Mouse (Mus musculus) B cell, adult 2 months (primary cell): ENCODE data around the gene Atp11b.

Experiments used
- DNase-seq, 2 experiments: peaks; one replicate each; pipeline ENCODE4 v3.0.0; 2022

Gene Atp11b

DNA sequence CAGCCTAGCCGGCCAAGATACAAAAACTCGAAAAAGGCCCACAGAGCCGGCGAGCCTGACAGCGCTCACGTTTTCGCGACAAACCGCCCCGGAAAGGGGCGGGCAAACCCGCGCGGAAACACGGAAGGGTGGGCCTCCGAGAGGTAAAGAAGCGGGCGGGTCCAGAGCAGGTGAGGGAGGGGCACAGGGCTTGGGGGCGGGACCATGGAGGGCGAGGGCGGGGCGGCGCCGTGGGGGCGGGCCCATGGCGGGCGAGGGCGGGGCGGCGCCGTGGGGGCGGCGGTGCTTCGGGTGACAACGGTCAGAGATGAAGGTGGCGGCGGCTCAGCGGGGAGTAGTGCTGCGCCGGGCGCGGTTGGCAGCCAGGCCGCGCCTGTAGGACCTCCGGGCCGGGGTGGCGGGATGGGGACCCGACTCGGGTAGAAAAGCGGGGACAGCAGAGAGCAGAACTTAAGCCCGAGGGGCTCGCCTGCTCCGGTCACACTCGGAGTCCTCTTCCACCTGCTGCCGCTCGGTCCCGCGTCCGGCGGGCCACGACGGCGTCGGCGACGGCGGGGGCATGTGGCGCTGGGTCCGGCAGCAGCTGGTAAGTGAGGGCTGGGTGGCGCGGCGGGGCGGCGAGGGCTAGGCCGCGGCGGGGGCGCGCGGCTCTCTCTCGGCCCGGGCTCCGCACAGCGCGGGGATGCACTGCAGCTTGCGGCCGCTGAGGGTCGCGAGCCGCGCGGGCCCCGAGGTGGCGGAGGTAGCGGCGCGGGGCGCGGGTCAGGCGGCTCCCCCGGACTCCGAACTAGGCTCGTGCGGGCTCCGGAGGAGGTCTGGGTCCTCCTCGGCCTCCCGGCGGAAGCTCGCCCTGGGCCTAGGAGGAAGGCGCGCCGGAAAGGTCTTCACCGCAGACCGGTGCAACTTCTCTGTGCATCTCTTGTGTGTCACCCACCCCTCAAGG is at the start of gene Atp11b:
Gene Atp11b (plus strand): TSS at position 282 of the 943 bp plus-strand sequence.
- peak; percentile 87 for DNase-seq

DNA sequence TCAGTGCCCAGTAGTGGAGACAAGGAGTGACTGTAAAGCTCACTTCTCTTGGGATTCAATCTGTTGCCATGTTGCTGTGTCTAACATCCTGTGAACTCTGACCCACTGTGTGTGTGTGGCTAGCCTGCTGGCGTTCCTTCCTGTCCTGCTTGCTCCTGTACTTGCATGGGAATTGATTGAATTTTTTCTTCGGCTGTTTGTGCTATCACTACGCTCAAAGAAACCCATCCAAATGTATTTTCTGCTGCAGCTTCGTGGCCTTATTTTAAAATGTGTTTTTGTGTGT is 49.6 kb upstream of the Atp11b start:
- no peak for DNase-seq

DNA sequence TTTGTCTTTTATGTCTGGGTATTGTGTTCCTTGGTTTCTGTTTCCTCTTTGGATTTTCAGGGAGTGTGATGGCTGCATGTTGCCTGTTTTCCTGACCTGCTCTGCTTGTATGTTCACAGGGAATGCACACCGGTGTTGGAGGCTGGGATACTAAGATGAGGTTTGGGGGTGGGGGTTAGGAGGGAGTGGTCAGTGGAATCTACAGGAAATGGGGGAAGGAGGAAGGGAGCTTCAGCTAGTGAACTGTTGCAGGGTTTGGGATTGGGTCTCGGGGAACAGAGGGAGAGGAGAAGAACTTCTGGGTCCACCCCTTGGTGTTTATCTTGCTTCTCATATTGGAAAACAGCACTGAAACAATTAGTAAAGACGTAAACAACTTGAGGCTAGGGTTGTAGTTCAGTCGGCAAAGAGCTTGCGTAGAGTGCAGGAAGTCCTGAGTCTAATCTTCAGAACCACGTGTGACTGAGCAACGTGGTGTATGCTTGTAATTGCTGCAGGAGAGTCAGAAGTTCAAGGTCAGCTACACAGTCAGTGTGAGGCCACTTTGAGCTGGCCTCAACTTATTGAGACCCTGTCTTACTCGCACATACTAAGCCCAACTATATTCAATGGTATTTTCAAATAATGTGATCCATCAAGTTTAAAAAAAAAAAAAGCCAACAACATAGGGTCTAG is 34.2 kb upstream of the Atp11b start:
- no peak for DNase-seq

DNA sequence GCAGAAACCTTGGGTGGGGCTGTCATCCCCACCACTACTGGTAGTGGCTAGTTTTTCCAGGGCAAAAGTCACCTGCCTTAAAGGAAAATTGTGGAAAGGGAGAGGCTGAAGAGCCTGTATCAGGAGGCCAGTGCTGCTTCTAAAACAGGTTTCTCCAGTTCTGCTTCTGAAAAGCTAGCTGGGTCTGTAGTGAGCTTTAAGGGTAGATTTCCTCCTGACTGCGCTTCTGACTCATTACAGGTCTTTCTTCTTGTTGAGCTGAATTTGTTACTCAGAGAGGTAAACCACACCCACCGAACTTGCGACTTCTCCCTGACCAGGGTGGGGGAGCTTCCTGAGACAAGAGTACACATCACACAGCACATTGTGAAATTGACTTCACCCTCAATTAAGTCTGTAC is 33.1 kb upstream of the Atp11b start:
- peak; percentile 36 to 40 for DNase-seq

DNA sequence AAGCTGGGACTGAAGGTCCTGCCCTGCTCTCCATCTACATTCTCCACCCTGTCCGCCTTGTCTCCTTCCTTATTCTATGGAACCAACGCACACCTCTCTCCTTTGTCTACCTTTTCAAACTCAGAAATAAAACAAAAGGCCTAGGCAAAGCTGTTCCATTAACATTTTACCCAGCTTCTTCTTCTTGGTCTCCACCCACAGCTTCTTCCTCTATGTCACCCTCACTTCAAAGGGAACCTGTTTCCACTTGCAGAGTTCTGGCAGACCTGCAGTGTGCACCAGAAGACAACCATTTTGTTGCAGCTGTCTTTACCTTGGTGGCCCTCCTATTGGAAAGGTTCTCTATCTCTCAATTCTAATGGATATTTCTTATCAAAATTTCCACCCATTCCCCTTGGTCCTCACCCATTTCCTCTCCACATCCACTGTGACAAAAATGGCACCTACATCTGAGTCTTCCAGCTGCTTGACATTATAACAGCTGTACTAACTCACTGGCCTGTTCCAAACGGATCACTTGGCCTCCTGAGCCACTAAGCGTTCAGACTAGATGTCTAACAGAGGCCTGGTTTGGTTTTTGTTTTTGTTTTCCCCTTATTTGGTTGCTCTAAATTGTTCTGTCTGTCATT is 32.0 kb upstream of the Atp11b start:
- no peak for DNase-seq

DNA sequence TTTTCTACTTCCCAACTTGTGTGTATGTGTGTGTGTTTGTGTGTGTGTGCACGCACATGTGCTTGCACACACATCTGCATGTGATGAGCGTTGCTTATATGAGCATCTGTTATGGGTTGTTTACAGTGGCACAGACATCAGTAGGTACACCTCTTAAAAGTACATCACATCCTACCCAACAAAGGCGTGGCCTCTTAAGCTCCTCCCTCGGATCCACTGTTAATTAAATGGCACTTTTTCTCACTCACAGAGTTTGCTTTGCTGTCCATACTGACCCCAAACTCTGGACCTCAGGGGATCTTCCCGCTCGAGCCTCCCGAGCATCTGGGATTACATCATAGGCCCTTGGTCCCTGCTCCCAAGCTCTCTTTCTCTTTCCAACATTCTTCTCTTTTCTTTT is 31.1 kb upstream of the Atp11b start:
- no peak for DNase-seq

DNA sequence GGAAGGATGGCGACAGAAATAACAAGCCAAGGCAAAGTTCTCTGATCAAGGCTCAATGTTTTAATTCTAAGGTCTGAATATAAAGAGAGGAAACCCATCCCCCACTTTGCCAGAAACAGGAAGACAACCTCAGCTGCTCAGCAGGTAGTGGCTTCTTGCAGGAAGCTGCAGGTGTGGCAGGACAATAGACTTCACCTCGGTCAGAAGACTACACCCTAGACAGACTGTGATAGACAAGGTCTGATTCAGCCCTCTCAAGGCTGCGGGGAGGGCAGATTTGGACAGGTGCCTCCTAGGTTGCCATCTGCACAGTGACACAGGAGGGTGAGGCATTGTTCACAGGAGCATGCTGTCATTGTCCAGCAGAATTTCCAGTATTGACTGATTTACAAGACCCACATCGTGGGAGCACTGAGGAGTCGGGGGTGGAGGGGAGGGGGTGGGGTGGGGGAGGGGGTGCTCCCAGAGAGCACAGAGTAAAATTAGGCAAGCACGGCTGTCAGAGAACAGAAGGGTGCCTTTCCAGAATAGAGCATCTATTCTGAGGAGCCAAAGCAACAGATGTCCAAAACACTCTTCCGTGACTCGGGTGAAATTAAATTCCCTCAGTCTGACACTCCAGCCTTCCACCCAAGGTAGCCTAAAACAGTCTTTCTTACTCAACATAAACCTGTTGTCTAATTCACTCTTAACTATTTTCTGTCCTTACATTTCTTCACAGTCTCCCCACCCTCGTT is 30.2 kb upstream of the Atp11b start:
- DNase-seq = no peak

DNA sequence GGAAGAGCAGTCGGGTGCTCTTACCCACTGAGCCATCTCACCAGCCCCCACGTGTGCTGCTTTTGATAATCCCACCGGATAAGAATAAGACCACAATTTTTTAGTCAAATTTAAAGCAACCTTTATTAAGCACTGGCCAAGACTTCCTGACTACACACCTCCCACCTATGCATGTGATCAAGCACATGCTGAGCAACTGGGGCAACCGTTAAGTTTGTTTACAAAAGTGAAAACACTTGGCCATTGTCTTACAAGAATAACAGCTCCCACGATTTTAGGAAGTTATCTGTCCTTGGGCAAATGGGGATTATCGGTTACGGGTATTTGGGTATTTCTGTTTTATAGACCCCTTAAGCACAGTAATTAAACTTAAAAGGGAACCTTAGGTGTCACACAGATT is 28.8 kb upstream of the Atp11b start:
- DNase-seq = no peak

DNA sequence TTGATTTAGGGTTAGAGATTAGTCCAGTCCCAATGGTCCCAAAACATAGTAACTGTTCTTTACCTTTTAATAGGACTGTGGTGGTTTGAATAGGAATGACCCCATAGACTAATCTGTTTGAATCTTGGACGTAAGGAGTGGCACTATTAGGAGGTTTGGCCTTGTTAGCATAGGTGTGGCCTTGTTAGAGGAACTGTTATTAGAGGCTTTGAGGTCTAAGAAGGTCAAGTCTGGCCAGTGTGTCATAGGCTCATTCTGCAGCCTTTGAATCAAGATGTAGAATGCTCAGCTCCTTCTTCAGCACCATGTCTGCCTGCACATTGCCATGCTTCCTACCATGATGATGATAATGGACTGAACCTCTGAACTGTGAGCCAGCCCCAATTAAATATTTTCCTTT is 27.0 kb upstream of the Atp11b start:
- DNase-seq = no peak

DNA sequence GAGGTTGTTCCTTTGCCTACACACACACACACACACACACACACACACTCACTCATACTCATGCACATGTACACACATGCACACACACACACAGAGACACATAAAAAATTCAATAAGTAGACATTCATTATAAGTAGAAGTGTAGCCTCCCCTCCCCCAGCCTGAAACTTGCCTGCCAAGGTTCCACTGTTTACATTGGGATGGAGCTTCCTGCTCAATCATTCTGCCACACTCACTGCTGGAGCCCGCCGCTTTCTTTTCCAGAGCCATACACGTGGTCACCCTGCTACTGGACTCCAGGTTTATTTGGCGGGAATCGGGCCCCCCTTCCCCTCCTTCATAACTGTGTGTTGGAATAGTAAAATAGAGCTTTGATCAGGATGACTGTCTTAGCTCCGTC is 24.4 kb upstream of the Atp11b start:
- no peak for DNase-seq

DNA sequence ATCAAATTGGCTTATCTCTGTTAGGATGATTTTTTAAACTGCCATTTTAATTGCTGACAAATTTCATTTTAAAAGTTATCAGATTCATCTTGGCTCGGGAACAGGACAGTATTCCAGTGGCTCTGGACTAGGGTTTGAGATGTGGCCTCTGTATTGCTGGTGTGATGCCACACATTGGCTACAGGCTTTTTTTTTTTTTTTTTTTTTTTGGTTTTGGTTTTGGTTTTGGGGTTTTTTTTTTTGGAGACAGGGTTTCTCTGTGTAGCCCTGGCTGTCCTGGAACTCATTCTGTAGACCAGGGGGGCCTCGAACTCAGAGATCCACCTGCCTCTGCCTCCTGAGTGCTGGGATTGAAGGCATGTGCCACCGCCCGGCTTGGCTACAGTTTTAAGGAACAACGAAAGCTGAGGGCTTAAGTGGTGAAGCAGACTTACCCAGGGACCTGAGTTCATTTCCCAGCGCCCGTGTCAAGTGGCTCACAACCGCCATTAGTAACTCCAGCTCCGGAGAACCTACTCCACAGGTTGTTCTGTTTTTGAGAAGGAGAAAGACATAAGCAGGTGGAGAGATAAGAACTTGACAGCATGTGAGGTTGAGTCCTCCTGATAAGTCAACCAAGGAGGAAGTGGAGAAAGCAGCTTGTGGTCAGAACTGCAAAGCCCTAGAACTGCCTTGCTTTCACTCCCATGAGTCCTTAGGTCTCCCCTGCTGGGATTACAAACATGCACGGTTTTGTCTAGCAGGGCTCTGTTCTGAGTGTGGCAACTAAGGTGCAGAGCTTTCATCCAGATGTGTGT is 21.7 kb upstream of the Atp11b start:
- peak; percentile 42 for DNase-seq

DNA sequence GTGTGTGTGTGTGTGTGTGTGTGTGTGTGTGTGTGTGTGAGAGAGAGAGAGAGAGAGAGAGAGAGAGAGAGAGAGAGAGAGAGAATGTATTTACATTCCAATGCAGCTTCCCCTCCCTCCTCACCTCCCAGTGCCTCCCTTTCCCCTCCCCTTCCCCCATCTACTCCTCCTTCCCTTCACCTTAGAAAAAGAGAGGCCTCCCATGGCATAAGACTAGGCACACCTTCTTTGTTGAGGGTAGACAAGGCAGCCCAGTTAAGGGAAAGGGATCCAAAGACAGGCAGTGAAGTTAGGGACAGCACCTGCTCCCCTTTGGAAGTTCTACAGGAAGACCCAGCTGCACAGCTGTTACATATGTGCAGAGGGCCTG is 21.1 kb upstream of the Atp11b start:
- DNase-seq = no peak

DNA sequence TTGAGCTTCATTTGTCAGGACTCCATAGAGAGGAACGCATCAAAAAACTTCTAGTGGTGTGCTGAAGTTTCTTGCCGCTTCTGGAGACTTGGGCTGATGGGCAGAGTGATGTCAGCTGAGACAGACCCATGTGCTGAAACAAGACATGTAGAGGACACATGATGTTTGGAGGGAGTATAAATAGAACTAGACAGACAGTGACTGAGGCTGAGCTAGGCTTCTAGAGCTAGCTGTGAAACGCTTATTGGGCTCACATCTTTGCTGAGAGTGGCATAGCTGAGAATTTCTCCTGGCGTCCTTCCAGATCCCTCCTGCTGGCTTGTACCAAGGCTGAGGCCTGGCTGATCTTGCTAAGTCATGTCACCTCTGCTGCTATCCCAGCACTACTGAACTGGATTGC is 19.4 kb upstream of the Atp11b start:
- DNase-seq = no peak

DNA sequence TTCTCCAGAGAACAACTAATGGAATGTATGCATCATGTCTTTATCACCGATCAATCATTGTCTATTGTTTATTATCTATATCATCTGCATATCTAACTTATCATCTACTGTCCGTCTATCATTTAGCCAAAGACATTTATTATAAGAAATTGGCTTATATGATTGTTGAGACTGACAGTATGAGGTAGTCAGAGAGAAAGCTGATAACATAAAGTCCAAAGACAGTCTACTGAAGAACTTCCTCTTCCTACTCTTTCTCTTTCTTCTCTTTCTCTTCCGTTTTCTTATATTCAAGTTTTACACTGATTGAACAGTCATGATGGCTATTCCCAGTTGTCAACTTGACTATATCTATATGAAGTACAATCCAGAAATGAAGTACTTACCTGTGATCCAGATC is 15.8 kb upstream of the Atp11b start:
- DNase-seq = no peak

DNA sequence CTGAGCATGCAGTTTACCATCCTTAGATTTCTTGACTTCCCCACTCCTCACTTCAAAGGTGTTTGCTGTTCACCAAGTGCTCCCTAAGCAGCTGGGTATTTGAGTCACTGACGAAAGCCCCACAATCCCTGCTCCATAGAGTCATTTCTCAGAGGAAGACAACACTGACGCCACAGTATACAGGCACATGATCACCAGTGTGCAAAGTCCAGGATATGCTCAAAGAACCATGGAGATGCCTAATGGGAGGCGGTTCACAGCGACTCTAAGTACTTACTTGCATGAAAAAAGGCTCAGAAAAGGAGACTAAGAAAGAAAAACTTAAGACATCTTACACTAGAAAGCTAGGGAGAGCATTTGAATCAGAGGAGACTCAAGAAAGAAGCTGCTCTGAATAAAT is 8.9 kb upstream of the Atp11b start:
- DNase-seq = no peak

DNA sequence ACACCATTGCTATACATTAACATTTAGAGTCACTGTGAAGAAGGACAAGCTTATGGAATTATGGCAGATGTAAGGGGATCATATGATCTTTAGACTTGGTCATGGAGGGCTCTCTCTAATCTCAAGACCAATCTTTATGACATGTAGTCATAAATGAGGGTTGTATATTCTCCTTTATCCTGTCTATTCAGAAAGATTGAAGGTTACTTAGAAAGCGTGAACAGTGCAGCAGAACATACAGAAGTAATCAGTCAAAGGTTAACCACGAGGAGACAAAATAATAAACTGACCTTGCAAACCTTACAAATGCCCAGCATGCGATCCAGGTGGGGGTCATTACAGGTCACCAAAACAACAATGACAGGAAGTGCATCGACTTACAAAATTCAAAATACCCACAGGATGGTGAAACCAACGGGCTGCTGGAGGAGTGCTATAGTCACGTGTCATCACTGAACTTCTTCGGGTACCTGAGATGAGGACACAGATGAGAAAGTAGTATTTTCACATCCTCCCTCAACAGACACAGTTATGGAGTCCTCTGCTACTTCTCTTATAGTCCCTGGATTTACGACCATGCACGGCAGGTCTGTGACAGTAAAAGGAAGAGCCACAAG is 7.0 kb upstream of the Atp11b start:
- peak; percentile 30 to 43 for DNase-seq

DNA sequence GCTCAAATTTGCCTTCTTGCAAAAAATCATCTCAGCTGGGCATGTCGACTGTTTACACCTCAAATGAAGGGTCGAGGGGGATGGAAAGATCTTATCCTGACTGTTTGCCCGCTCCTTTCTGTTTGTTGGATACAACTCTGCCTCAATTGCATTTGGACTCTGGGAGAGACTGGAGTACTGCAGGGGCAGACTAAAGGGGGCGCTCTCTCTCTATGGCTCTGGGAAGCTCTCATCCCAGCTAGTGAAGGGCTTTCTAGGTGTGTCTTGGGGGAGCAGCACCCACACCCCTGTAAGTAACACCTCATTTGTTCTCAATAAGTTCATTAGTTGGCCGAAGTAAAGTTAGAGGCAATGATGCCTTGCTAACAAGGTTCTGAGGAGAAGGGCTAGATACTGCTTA is 3.6 kb upstream of the Atp11b start:
- no peak for DNase-seq

DNA sequence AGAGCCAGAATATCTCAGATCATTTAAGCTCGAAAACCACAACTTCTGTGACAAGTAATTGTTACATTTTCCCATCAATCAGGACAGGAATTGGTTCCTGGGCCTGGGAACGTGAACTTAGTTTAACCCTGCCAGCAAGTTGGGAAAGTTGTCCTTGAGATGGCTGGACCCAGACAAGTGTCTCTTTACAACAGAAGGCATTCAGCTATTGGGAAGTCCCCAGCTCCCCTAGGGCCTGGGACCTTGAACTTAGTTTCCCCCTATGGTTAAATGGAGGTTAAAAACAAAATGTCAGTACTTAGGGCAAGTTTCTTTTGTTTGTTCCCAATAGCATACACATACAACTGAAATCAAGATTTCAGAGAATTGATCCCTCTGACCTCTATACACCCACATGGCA is 2.2 kb upstream of the Atp11b start:
- no peak for DNase-seq

DNA sequence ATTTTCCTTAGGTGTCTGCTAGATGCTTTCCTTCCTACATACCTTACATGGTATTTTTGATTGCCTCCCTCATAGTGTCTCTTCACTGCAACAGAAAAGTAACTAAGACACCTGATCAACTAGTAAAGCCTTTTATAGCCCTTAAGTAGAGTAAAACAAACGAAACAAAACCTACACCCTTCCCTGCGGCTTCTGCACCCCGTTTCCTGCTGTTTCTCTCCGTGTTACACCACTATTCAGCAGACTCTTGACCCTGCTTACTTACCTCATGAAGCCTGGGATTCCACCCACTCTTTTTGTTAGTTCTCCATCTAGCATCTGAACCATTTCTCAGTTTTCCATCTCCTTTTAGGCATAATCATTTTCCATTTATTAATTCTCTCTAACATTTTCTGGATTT is 8.8 kb downstream of the Atp11b start:
- no peak for DNase-seq

DNA sequence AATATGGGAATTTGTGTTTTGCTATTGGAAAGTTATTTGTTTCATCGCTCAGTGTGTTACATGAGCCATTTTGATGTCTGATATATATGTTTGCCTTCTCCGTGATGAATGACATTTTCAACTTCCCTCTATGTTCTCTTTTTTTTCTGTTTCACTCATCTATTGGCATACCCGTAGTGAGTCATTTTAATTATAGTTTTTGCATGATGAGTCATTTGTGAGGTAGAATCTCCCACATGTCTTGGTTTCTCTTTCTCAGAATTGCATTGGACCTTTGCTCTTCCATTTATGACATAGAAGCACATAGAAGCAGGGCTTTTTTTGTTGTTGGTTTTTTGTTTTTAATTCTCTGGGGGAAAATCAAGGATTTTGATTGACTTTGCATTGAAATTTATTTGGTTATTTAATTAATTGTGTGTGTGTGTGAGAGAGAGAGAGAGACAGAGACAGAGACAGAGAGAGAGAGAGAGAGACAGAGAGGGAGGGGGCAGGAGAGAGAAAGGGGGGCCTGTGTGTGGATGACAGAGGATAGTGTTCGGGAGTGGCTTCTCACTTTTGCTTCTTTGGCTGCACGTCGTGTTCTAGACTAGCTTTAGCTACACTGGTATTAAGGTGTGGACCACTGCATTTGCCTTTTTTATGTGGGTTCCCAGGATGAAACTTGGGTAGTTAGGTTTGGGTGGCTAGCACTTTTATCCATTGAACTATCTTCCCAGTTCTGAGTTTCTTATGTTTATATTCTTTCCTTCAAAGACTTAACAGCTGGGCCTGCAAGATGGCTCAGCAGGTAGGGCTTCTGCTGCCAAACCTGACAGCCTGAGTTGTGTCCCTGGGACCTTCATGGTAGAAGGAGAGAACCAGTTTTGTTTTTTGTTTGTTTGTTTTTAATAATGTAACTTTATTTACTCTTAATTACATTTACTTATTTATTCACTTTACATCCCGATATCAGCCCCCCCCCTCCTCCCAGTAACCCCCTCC is 11.0 kb downstream of the Atp11b start:
- DNase-seq = no peak

DNA sequence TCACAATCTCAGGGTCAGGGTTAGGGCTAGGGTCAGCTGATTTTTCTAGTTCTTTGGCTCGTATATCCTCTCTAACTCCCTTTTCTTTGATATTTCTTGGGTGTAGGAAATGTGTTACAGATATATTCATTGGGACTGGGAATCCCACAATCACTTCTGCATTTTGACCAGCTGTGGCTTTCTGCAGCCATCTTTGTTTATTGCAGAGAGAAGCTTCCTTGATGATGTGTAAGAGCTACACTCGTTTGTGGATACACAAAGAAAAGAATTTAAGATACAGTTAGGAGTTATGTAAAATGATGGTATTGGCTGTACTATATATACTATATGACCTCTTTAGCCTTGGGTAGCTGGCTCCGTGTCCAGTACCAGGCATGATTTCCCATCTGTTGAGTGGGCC is 25.8 kb downstream of the Atp11b start:
- no peak for DNase-seq
